Mouse (Mus musculus) embryonic facial prominence, embryonic 14.5 days (tissue): ENCODE data around the gene Tgfbr3. TPM values are rescaled to one million over a fixed set of nuclear protein-coding genes. Genes with fewer than 3 reads are reported as not detected.

Experiments used
- ATAC-seq: fragments of 200-750 bp; cut with Nextera tagmentation; 2 replicates; pipeline ENCODE4 v1.8.0; 2017; ENCODE audit warnings: low read depth, moderate number of reproducible peaks, moderate TSS enrichment
- DNase-seq: peaks from one replicate; pipeline ENCODE4 v3.0.0-alpha.2; 2015; ENCODE audit warnings: low spot score
- H3K27ac ChIP-seq: fragments of 300-500 bp; sonication (generic); replicated peaks from 2 replicates; pipeline ENCODE4 v1.5.1; 2014; ENCODE audit warnings: low read depth, mild to moderate bottlenecking, low read length, moderate library complexity
- H3K27me3 ChIP-seq: fragments of 300-500 bp; sonication (generic); replicated peaks from 2 replicates; pipeline ENCODE4 v1.6.1; 2014; ENCODE audit warnings: low read length; ENCODE audit not compliant: control insufficient read depth, insufficient read depth
- H3K36me3 ChIP-seq: fragments of 300-500 bp; sonication (generic); 2 replicates; pipeline ENCODE4 v1.6.1; 2014; ENCODE audit warnings: low read length, mixed read lengths; ENCODE audit not compliant: control insufficient read depth, insufficient read depth
- H3K4me1 ChIP-seq: fragments of 300-500 bp; sonication (generic); 2 replicates; pipeline ENCODE4 v1.6.1; 2014; ENCODE audit warnings: antibody characterized with exemption, low read length; ENCODE audit not compliant: control insufficient read depth, insufficient read depth
- H3K4me2 ChIP-seq: fragments of 300-500 bp; sonication (generic); 2 replicates; pipeline ENCODE4 v1.6.1; 2014; ENCODE audit warnings: low read depth, mild to moderate bottlenecking, low read length, moderate library complexity, mixed read lengths
- H3K4me3 ChIP-seq: fragments of 300-500 bp; sonication (generic); 2 replicates; pipeline ENCODE4 v1.5.1; 2014; ENCODE audit warnings: low read depth, mild to moderate bottlenecking, low read length
- H3K9ac ChIP-seq: fragments of 300-500 bp; sonication (generic); 2 replicates; pipeline ENCODE4 v1.6.1; 2014; ENCODE audit warnings: low read depth, mild to moderate bottlenecking, low read length, moderate library complexity, mixed read lengths
- H3K9me3 ChIP-seq: fragments of 300-500 bp; sonication (generic); 2 replicates; pipeline ENCODE4 v1.6.1; 2016; ENCODE audit warnings: low read length; ENCODE audit not compliant: control insufficient read depth
- WGBS: fragments of 180-500 bp; shearing (Covaris S2); extraction: QIAGEN DNeasy Blood & Tissue Kit; methylation state at CpG from one replicate; pipeline ENCODE4 v1.1.7; 2014; 5-methylcytosine and 5-hydroxymethylcytosine counted together
- polyA plus RNA-seq: library from polyadenylated mRNA; unstranded; fragments of >200 nt; fragmentation: Nextera tagmentation; extraction: Ambion mirVana; gene quantifications from 2 replicates; pipeline ENCODE4 v1.2.1, GENCODE M21; 2014

Tgfbr3 gene
- 35.6 and 36.5 TPM in 2 replicates for polyA plus RNA-seq

- DNase-seq (peak; percentile 94), ATAC-seq (peak; percentile 94)
- Histone ChIP-seq H3K4me1 (peaks cover 5% of the 10 kb centered on the region; the same call in 1 of the 2 replicates), H3K4me3 (peak within 1 kb of the TSS; percentile 78), H3K27me3 (no peaks in the 10 kb centered on the region), H3K27ac (peak within 1 kb of the TSS; percentile 93), H3K4me2 (peak within 1 kb of the TSS; percentile 58), H3K36me3 (no peaks in the 10 kb centered on the region), H3K9me3 (no peaks in the 10 kb centered on the region), H3K9ac (peak within 1 kb of the TSS; percentile 92)
- WGBS = 0% methylated on average over 18 of the region's 54 CpGs
Observed at GRCm38 (mm10) chr5:107289234-107289764, at the start of gene Tgfbr3. Tgfbr3 (minus strand) TSS chr5:107289629.

GRCm38 (mm10) chr5:107330916-107331421, 41.5 kb upstream of the Tgfbr3 start, which contains the start of gene Brdt:
Brdt (plus strand) TSS chr5:107331159.
- no peak within 1 kb of the TSS for H3K4me2 ChIP-seq
- H3K4me1 ChIP-seq = no peaks in the 10 kb centered on the region
- no peak for DNase-seq
- H3K27me3 ChIP-seq = no peaks in the 10 kb centered on the region
- H3K9ac ChIP-seq = no peak within 1 kb of the TSS
- H3K4me3 ChIP-seq = no peak within 1 kb of the TSS
- no peaks in the 10 kb centered on the region for H3K36me3 ChIP-seq
- 94% methylated on average over 30 of the region's 30 CpGs for WGBS
- no peak for ATAC-seq
- no peak within 1 kb of the TSS for H3K27ac ChIP-seq
- H3K9me3 ChIP-seq = no peaks in the 10 kb centered on the region

GRCm38 (mm10) chr5:107320703-107321102, 31.3 kb upstream of the Tgfbr3 start:
- Histone ChIP-seq H3K4me3 (no peak overlapping the region), H3K4me1 (no peaks in the 10 kb centered on the region), H3K27ac (no peak overlapping the region), H3K36me3 (no peaks in the 10 kb centered on the region), H3K9me3 (no peaks in the 10 kb centered on the region; the same call in 1 of the 2 replicates), H3K27me3 (no peaks in the 10 kb centered on the region), H3K9ac (no peak overlapping the region), H3K4me2 (no peak overlapping the region)
- DNase-seq (peak; percentile 47), ATAC-seq (no peak)
- WGBS = 0% methylated on average over 1 of the region's 1 CpGs

- Histone ChIP-seq H3K27me3 (no peaks in the 10 kb centered on the region), H3K27ac (no peak overlapping the region), H3K9ac (no peak overlapping the region), H3K4me1 (no peaks in the 10 kb centered on the region), H3K9me3 (no peaks in the 10 kb centered on the region), H3K4me3 (no peak overlapping the region), H3K36me3 (no peaks in the 10 kb centered on the region), H3K4me2 (no peak overlapping the region)
- ATAC-seq = no peak
- 88% methylated on average over 7 of the region's 7 CpGs for WGBS
- no peak for DNase-seq
Observed at GRCm38 (mm10) chr5:107317141-107317540, 27.7 kb upstream of the Tgfbr3 start.

DNA sequence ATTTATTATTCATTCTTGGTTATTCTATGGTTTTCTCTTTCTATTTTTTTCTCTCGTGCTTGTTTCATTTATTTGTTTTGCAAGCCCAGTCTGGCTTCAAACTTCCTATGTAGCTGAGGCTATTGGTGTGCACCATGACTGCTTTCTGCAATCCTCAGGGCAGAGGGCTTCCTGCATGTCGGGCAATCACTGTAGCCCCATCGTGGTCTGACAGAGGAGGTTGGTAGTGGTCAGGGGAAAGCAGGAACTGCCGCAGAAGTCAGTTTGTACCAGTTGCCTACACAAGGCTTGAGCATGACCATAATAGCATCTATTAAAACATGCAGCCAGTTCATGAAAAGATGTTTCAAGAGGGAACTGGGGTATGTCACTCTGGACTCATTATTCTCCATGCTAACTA, 18.0 kb upstream of the Tgfbr3 start:
- H3K4me2 ChIP-seq = no peak overlapping the region
- H3K9me3 ChIP-seq = no peaks in the 10 kb centered on the region
- WGBS = 59% methylated on average over 4 of the region's 4 CpGs
- H3K36me3 ChIP-seq = no peaks in the 10 kb centered on the region
- DNase-seq (no peak), ATAC-seq (no peak)
- H3K4me1 ChIP-seq = peaks cover 13% of the 10 kb centered on the region; the same call in 1 of the 2 replicates
- H3K9ac ChIP-seq = no peak overlapping the region
- H3K4me3 ChIP-seq = no peak overlapping the region
- H3K27me3 ChIP-seq = no peaks in the 10 kb centered on the region
- peak overlapping the region; percentile 39; the same call in 1 of the 2 replicates for H3K27ac ChIP-seq

- Histone ChIP-seq H3K27ac (no peak overlapping the region), H3K4me1 (peaks cover 13% of the 10 kb centered on the region; the same call in 1 of the 2 replicates), H3K4me3 (no peak overlapping the region), H3K9ac (no peak overlapping the region), H3K36me3 (no peaks in the 10 kb centered on the region), H3K4me2 (no peak overlapping the region), H3K27me3 (no peaks in the 10 kb centered on the region), H3K9me3 (no peaks in the 10 kb centered on the region)
- WGBS = 67% methylated on average over 13 of the region's 13 CpGs
- DNase-seq (no peak), ATAC-seq (no peak)
Observed at GRCm38 (mm10) chr5:107304117-107304825, 14.8 kb upstream of the Tgfbr3 start.

DNA sequence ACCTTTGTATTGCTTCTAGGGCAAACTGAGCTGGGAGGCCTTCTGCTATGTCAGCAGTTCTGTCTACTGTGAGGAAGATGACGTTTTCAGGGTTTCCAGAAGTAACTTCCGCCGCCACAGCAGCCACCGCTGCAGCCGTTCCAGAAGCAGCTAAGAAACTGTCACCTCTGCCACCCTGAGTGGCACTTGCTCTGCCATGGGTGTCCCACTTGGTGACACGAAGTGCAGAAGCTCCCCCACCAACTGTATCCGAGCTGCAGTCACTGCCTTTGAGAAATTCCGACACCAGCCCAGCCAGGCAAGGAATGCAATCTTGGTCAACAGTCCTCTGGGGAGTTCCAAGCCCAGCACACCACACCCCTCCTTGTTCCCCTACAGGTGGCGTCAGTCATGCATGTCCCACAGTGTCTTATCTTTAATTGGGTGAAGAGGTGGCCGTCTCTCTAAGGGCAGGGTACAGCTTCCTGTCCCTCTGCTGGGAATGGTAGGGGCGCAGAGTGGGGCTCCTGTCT, 14.0 kb upstream of the Tgfbr3 start:
- Histone ChIP-seq H3K4me3 (no peak overlapping the region), H3K4me2 (peak overlapping the region; percentile 5; the same call in 1 of the 2 replicates), H3K27ac (no peak overlapping the region), H3K4me1 (peaks cover 13% of the 10 kb centered on the region; the same call in 1 of the 2 replicates), H3K9ac (no peak overlapping the region), H3K27me3 (no peaks in the 10 kb centered on the region), H3K9me3 (no peaks in the 10 kb centered on the region), H3K36me3 (no peaks in the 10 kb centered on the region)
- WGBS = 33% methylated on average over 11 of the region's 11 CpGs
- no peak for DNase-seq
- ATAC-seq = peak; percentile 47; the same call in 1 of the 2 replicates

GRCm38 (mm10) chr5:107298854-107299253, 9.4 kb upstream of the Tgfbr3 start:
- H3K9ac ChIP-seq = no peak overlapping the region
- no peak overlapping the region for H3K4me2 ChIP-seq
- no peak overlapping the region for H3K4me3 ChIP-seq
- 69% methylated on average over 11 of the region's 11 CpGs for WGBS
- DNase-seq = no peak
- H3K36me3 ChIP-seq = no peaks in the 10 kb centered on the region
- H3K27me3 ChIP-seq = no peaks in the 10 kb centered on the region
- H3K9me3 ChIP-seq = no peaks in the 10 kb centered on the region
- no peak overlapping the region for H3K27ac ChIP-seq
- no peak for ATAC-seq
- H3K4me1 ChIP-seq = peaks cover 24% of the 10 kb centered on the region
